Comparison of ENCODE assay signal across 8 mouse cellular contexts in genomic region chr19:53039090-53039489, GRCm38 (mm10). TPM values are rescaled to one million over a fixed set of nuclear protein-coding genes. Genes with fewer than 3 reads are reported as not detected.
A peak's percentile ranks its signal among the peaks of the same experiment; 100 is the strongest.
DNase-seq lines count a peak whose midpoint lies in the region; ATAC-seq and TF ChIP-seq lines count a peak whose summit lies in the region.

No protein-coding gene starts in this region.

- H3K4me2 ChIP-seq in forebrain, embryonic 14.5 days (ENCODE audit: low read length): peak overlapping the region; percentile 72
- H3K4me2 ChIP-seq in limb, embryonic 12.5 days: peak overlapping the region; percentile 78
- peak overlapping the region; percentile 81 for H3K4me2 ChIP-seq in neural tube, embryonic 15.5 days

- 31% methylated on average over 11 of the region's 11 CpGs for WGBS in forebrain, embryonic 14.5 days
- WGBS in limb, embryonic 12.5 days: 35% methylated on average over 11 of the region's 11 CpGs
- WGBS in neural tube, embryonic 15.5 days: 27% methylated on average over 11 of the region's 11 CpGs

- H3K9me3 ChIP-seq in forebrain, embryonic 14.5 days (replicated peaks; ENCODE audit: control insufficient read depth, low read length): no peaks in the 10 kb centered on the region
- no peaks in the 10 kb centered on the region for H3K9me3 ChIP-seq in limb, embryonic 12.5 days
- no peaks in the 10 kb centered on the region for H3K9me3 ChIP-seq in neural tube, embryonic 15.5 days (replicated peaks)

- H3K27ac ChIP-seq in left cerebral cortex, adult 2 months: peak overlapping the region; percentile 83
- peak overlapping the region; percentile 35; the same call in 1 of the 2 replicates for H3K27ac ChIP-seq in forebrain, embryonic 14.5 days (ENCODE audit: low read depth, low read length)
- peak overlapping the region; percentile 29; the same call in 1 of the 2 replicates for H3K27ac ChIP-seq in limb, embryonic 12.5 days
- H3K27ac ChIP-seq in neural tube, embryonic 15.5 days (replicated peaks): peak overlapping the region; percentile 91

- H3K27me3 ChIP-seq in forebrain, embryonic 14.5 days (replicated peaks; ENCODE audit: control insufficient read depth, insufficient read depth, low read length): no peaks in the 10 kb centered on the region
- H3K27me3 ChIP-seq in limb, embryonic 12.5 days: no peaks in the 10 kb centered on the region
- H3K27me3 ChIP-seq in neural tube, embryonic 15.5 days (replicated peaks): no peaks in the 10 kb centered on the region

- H3K4me1 ChIP-seq in forebrain, embryonic 14.5 days (ENCODE audit: control insufficient read depth, insufficient read depth, low read length): peaks cover 4% of the 10 kb centered on the region; the same call in 1 of the 2 replicates
- H3K4me1 ChIP-seq in limb, embryonic 12.5 days (replicated peaks): peaks cover 16% of the 10 kb centered on the region
- H3K4me1 ChIP-seq in neural tube, embryonic 15.5 days: peaks cover 15% of the 10 kb centered on the region

- no peak for TF ChIP-seq CTCF in left cerebral cortex, adult 2 months (IDR thresholded peaks at IDR 0.05)

- H3K4me3 ChIP-seq in left cerebral cortex, adult 2 months: peak overlapping the region; percentile 97
- peak overlapping the region; percentile 83 for H3K4me3 ChIP-seq in forebrain, embryonic 14.5 days (ENCODE audit: low read depth, low read length)
- peak overlapping the region; percentile 92 for H3K4me3 ChIP-seq in limb, embryonic 12.5 days (replicated peaks)
- peak overlapping the region; percentile 96 for H3K4me3 ChIP-seq in neural tube, embryonic 15.5 days (replicated peaks)

- peak; percentile 64 for ATAC-seq in cerebellum, adult (ENCODE audit: insufficient number of reproducible peaks, low FRiP score, low TSS enrichment)
- ATAC-seq in forebrain, embryonic 14.5 days: peak; percentile 30
- peak; percentile 12; the same call in 1 of the 2 replicates for ATAC-seq in limb, embryonic 12.5 days (ENCODE audit: insufficient number of reproducible peaks, insufficient read depth, low FRiP score, low TSS enrichment, low read depth)
- ATAC-seq in neural tube, embryonic 15.5 days (ENCODE audit: low FRiP score): peak; percentile 60

- intact Hi-C loops in left cerebral cortex, adult 2 months (cut with DNase I): loop anchor here (10.0 kb wide), 1 partner anchor 276 kb away; the partner anchor contains the start of gene Mxi1
- intact Hi-C loops in left cerebral cortex, postnatal 14 days (cut with DNase I): loop anchor here (2.0 to 10.0 kb wide), 2 partner anchors 102 to 276 kb away; partner anchors contain the start of genes Add3 and Mxi1

- DNase-seq in left cerebral cortex, adult 2 months (ENCODE audit: extremely low spot score in 1 of 2, low spot score in 2 of 2): no peak
- no peak for DNase-seq in left cerebral cortex, postnatal 14 days (ENCODE audit: low spot score in 2 of 2)
- DNase-seq in forebrain, embryonic 14.5 days (ENCODE audit: low spot score): no peak
- DNase-seq in gastrocnemius, postnatal 25 days: no peak
- no peak for DNase-seq in ovary, adult 18-20 months (ENCODE audit: low spot score)

- no peak overlapping the region for H3K9ac ChIP-seq in forebrain, embryonic 14.5 days (ENCODE audit: low read length)
- 0 out of 2 replicates have a peak overlapping the region, but pooled peaks have one; percentile 45 for H3K9ac ChIP-seq in limb, embryonic 12.5 days (replicated peaks)
- peak overlapping the region; percentile 24; the same call in 1 of the 2 replicates for H3K9ac ChIP-seq in neural tube, embryonic 15.5 days (replicated peaks)

- H3K36me3 ChIP-seq in forebrain, embryonic 14.5 days (ENCODE audit: control insufficient read depth, insufficient read depth, low read length): no peaks in the 10 kb centered on the region
- peaks cover 7% of the 10 kb centered on the region; the same call in 1 of the 2 replicates for H3K36me3 ChIP-seq in limb, embryonic 12.5 days
- no peaks in the 10 kb centered on the region for H3K36me3 ChIP-seq in neural tube, embryonic 15.5 days

RNA-seq across cellular contexts. Expression of gene Xpnpep1, which starts 0.9 kb away (rescaled TPM):
- total RNA-seq in left cerebral cortex, adult 2 months (2021): 10 to 100 TPM; 67.1 to 72.6 TPM
- 10 to 100 TPM; 97.3 to 97.5 TPM for total RNA-seq in left cerebral cortex, postnatal 14 days (2021)
- 155 and 158 TPM in 2 replicates for polyA plus RNA-seq in forebrain, embryonic 14.5 days (2014; fragmentation: Nextera tagmentation; extraction: Ambion mirVana)
- 146 and 150 TPM in 2 replicates for polyA plus RNA-seq in limb, embryonic 12.5 days (2016; fragmentation: Nextera tagmentation; extraction: Ambion mirVana)
- polyA plus RNA-seq in neural tube, embryonic 15.5 days (2015; fragmentation: Nextera tagmentation; extraction: Ambion mirVana): 117 and 118 TPM in 2 replicates
- 10 to 100 TPM; 52.6 to 57.3 TPM for total RNA-seq in gastrocnemius, postnatal 25 days (2021)

Comparison
In these comparisons a context has a peak if more than half of its experiments do, and no peak if none do; other contexts are left out.
1. H3K27ac ChIP-seq: peak in every context shown above with its lines; median percentile 91 in neural tube, embryonic 15.5 days; 83 in left cerebral cortex, adult 2 months; 35 in forebrain, embryonic 14.5 days; 29 in limb, embryonic 12.5 days.
2. ATAC-seq: peak in every context shown above with its lines; median percentile 64 in cerebellum, adult; 60 in neural tube, embryonic 15.5 days; 30 in forebrain, embryonic 14.5 days; 12 in limb, embryonic 12.5 days.